In genomic region chr10:52742671-52743379, GRCm38 (mm10) we compare ENCODE assay signal across 9 mouse cellular contexts. TPM values are rescaled to one million over a fixed set of nuclear protein-coding genes. Genes with fewer than 3 reads are reported as not detected.
DNase-seq lines count a peak whose midpoint lies in the region.
"Had no signal": no experiment of that assay in that cellular context is flagged by ENCODE, and none has a peak within 500 bp of the region (broad histone marks: within the 10 kb centered on the region; RNA-seq: fewer than 3 reads in every experiment).

No protein-coding gene starts in this region.

- peak; percentile 98 for DNase-seq in Muller cell, postnatal 12 days (ENCODE audit: inconsistent ontology term)
- peak; percentile 61 for DNase-seq in brain, adult 2 months (ENCODE audit: low read depth, low spot score)
- peak; percentile 87 for DNase-seq in forebrain, embryonic 10.5 days (ENCODE audit: extremely low spot score, low spot score)
- peak; percentile 6 for DNase-seq in kidney, postnatal 14 days
- peak; percentile 82 for DNase-seq in neural tube, embryonic 10.5 days (ENCODE audit: extremely low spot score, low spot score)
- no peak for DNase-seq in adrenal gland, postnatal 4 days (ENCODE audit: low spot score in 2 of 2)
- DNase-seq in lung, adult 18-20 months, result no peak

- 4% methylated on average over 10 of the region's 10 CpGs for WGBS in forebrain, embryonic 10.5 days

- H3K4me1 ChIP-seq in forebrain, embryonic 10.5 days, result peaks cover 29% of the 10 kb centered on the region
- H3K4me1 ChIP-seq: lung, embryonic 15.5 days had no signal

- peak overlapping the region; percentile 80 for H3K27ac ChIP-seq in forebrain, embryonic 10.5 days
- H3K27ac ChIP-seq: lung, embryonic 15.5 days had no signal

- no peaks in the 10 kb centered on the region for H3K9me3 ChIP-seq in forebrain, embryonic 10.5 days
- H3K9me3 ChIP-seq: lung, embryonic 15.5 days had no signal

- no peaks in the 10 kb centered on the region for H3K27me3 ChIP-seq in forebrain, embryonic 10.5 days (ENCODE audit: poor library complexity, severe bottlenecking)
- H3K27me3 ChIP-seq: lung, embryonic 15.5 days had no signal

- H3K36me3 ChIP-seq in forebrain, embryonic 10.5 days (replicated peaks), result no peaks in the 10 kb centered on the region
- H3K36me3 ChIP-seq: lung, embryonic 15.5 days had no signal

- peak overlapping the region; percentile 20; the same call in 1 of the 2 replicates for H3K4me3 ChIP-seq in forebrain, embryonic 10.5 days
- H3K4me3 ChIP-seq: lung, embryonic 15.5 days had no signal

RNA-seq across cellular contexts. Expression of gene Slc35f1, which starts 52.5 kb away (rescaled TPM):
- 9.9 and 11.6 TPM in 2 replicates for polyA plus RNA-seq in forebrain, embryonic 10.5 days (2016; fragmentation: Nextera tagmentation; extraction: Ambion mirVana)
- 1 to 10 TPM; 3.3 to 4.1 TPM for total RNA-seq in adrenal gland, postnatal 4 days (2021)
- total RNA-seq: common myeloid progenitor, adult 5-6 weeks had no signal

Comparison
In these comparisons a context has a peak if more than half of its experiments do, and no peak if none do; other contexts are left out.
1. DNase-seq: peak in Muller cell, postnatal 12 days (single experiment), brain, adult 2 months (single experiment), forebrain, embryonic 10.5 days (single experiment), kidney, postnatal 14 days (single experiment) and neural tube, embryonic 10.5 days (single experiment); none in adrenal gland, postnatal 4 days (0 of 2) and lung, adult 18-20 months (0 of 2).